Comparison of ENCODE assay signal across 11 mouse cellular contexts in the genomic region with DNA sequence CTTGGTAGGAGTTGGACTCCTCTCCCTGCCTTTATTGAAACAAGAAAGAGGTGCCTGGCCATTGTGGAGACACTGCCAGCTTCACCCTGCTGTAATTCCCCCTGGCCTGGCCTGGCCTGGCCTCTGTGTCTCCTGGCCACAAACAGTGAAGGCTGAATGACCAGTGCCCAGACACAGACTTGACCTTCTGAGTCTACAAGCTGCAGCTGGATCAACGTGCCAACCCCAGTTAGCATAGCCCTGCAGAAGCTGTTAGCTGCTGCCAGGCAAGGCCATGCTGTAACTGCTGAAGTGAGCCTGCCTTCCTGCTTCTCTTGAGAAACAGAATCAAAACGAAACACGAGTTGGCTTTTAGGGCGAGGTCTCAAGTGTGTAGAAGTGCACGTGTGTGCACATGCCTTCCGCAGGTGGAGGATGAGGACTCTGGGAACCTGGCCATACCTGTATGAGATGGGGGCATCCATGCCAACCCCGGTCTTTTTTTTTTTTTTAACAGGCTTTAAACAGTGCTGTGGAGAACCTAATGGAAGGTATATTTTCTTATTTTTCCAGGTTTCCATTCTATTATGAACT. TPM values are rescaled to one million over a fixed set of nuclear protein-coding genes. Genes with fewer than 3 reads are reported as not detected.
DNase-seq lines count a peak whose midpoint lies in the region; ATAC-seq and TF ChIP-seq lines count a peak whose summit lies in the region.
"Had no signal": no experiment of that assay in that cellular context is flagged by ENCODE, and none has a peak within 500 bp of the region (broad histone marks: within the 10 kb centered on the region; RNA-seq: fewer than 3 reads in every experiment).

No protein-coding gene starts in this region.

- H3K4me2 ChIP-seq in forebrain, embryonic 15.5 days (replicated peaks) = no peak overlapping the region
- no peak overlapping the region for H3K4me2 ChIP-seq in midbrain, postnatal 0 days (ENCODE audit: low read depth, low read length, poor library complexity, severe bottlenecking)
- no peak overlapping the region for H3K4me2 ChIP-seq in midbrain, embryonic 15.5 days
- H3K4me2 ChIP-seq in forebrain, postnatal 0 days (ENCODE audit: low read depth) = no peak overlapping the region
- H3K4me2 ChIP-seq: embryonic facial prominence, embryonic 12.5 days had no signal

- TF ChIP-seq CTCF in midbrain, postnatal 0 days (IDR thresholded peaks at IDR 0.05) = no peak
- TF ChIP-seq CTCF in forebrain, postnatal 0 days (IDR thresholded peaks at IDR 0.05; ENCODE audit: low read depth) = no peak
- no peak for TF ChIP-seq CTCF in olfactory bulb, adult 2 months (IDR thresholded peaks at IDR 0.05; ENCODE audit: insufficient read depth, low read depth, low read length)
- TF ChIP-seq CTCF in heart, adult 2 months (IDR thresholded peaks at IDR 0.05) = no peak

- H3K27ac ChIP-seq in forebrain, embryonic 15.5 days (replicated peaks) = peak overlapping the region; percentile 81
- no peak overlapping the region for H3K27ac ChIP-seq in forebrain, embryonic 10.5 days
- 0 out of 2 replicates have a peak overlapping the region, but pooled peaks have one; percentile 12 for H3K27ac ChIP-seq in midbrain, postnatal 0 days (ENCODE audit: low read depth, low read length)
- H3K27ac ChIP-seq in midbrain, embryonic 15.5 days = no peak overlapping the region
- peak overlapping the region; percentile 70; the same call in 1 of the 2 replicates for H3K27ac ChIP-seq in forebrain, postnatal 0 days (ENCODE audit: low read depth, low read length)
- H3K27ac ChIP-seq in olfactory bulb, adult 2 months (ENCODE audit: insufficient read depth, low read depth, low read length) = peak overlapping the region; percentile 23; the same call in 1 of the 2 replicates
- no peak overlapping the region for H3K27ac ChIP-seq in heart, adult 2 months
- H3K27ac ChIP-seq: embryonic facial prominence, embryonic 12.5 days had no signal

- no peak for DNase-seq in forebrain, embryonic 10.5 days (ENCODE audit: extremely low spot score, low spot score)
- no peak for DNase-seq in midbrain, postnatal 0 days (ENCODE audit: low spot score)
- no peak for DNase-seq in forebrain, postnatal 0 days
- no peak for DNase-seq in heart, adult 2 months
- DNase-seq in thymus, postnatal 25 days = no peak
- DNase-seq: cerebellum, postnatal 14 days had no signal

- no peak for TF ChIP-seq POLR2A in olfactory bulb, adult 2 months (IDR thresholded peaks at IDR 0.05; ENCODE audit: insufficient read depth, low read depth, low read length)
- no peak for TF ChIP-seq POLR2A in heart, adult 2 months (IDR thresholded peaks at IDR 0.05; ENCODE audit: insufficient read depth, low read depth, low read length)

- 88% methylated on average over 7 of the region's 7 CpGs for WGBS in forebrain, embryonic 15.5 days
- 89% methylated on average over 7 of the region's 7 CpGs for WGBS in forebrain, embryonic 10.5 days
- WGBS in midbrain, postnatal 0 days = 91% methylated on average over 7 of the region's 7 CpGs
- 89% methylated on average over 7 of the region's 7 CpGs for WGBS in midbrain, embryonic 15.5 days
- 86% methylated on average over 7 of the region's 7 CpGs for WGBS in forebrain, postnatal 0 days
- WGBS in olfactory bulb, adult 2 months = 77% methylated on average over 7 of the region's 7 CpGs
- WGBS in heart, adult 2 months = 81% methylated on average over 7 of the region's 7 CpGs

- H3K4me3 ChIP-seq in forebrain, embryonic 15.5 days = no peak overlapping the region
- no peak overlapping the region for H3K4me3 ChIP-seq in forebrain, embryonic 10.5 days
- H3K4me3 ChIP-seq in midbrain, postnatal 0 days (ENCODE audit: low read depth, low read length) = no peak overlapping the region
- no peak overlapping the region for H3K4me3 ChIP-seq in midbrain, embryonic 15.5 days
- H3K4me3 ChIP-seq in forebrain, postnatal 0 days (ENCODE audit: low read depth, low read length) = no peak overlapping the region
- H3K4me3 ChIP-seq in olfactory bulb, adult 2 months (ENCODE audit: insufficient read depth, low read depth, low read length) = no peak overlapping the region
- H3K4me3 ChIP-seq in heart, adult 2 months = no peak overlapping the region
- H3K4me3 ChIP-seq: embryonic facial prominence, embryonic 12.5 days had no signal

- no peaks in the 10 kb centered on the region for H3K27me3 ChIP-seq in forebrain, embryonic 15.5 days
- H3K27me3 ChIP-seq in forebrain, embryonic 10.5 days (ENCODE audit: poor library complexity, severe bottlenecking) = no peaks in the 10 kb centered on the region
- H3K27me3 ChIP-seq in midbrain, postnatal 0 days (ENCODE audit: insufficient read depth, low read length) = no peaks in the 10 kb centered on the region
- no peaks in the 10 kb centered on the region for H3K27me3 ChIP-seq in midbrain, embryonic 15.5 days (replicated peaks)
- no peaks in the 10 kb centered on the region for H3K27me3 ChIP-seq in forebrain, postnatal 0 days (ENCODE audit: insufficient read depth, low read length)
- no peaks in the 10 kb centered on the region for H3K27me3 ChIP-seq in heart, adult 2 months (ENCODE audit: control insufficient read depth, insufficient read depth, low read length)
- H3K27me3 ChIP-seq: embryonic facial prominence, embryonic 12.5 days had no signal

- intact Hi-C loops in heart, adult 2 months (cut with DNase I) = no loop called here

- TF ChIP-seq EP300 in heart, adult 2 months (IDR thresholded peaks at IDR 0.05; ENCODE audit: insufficient read depth, low read depth, low read length) = no peak

- H3K36me3 ChIP-seq in forebrain, embryonic 15.5 days = peaks cover 29% of the 10 kb centered on the region; the same call in 1 of the 2 replicates
- H3K36me3 ChIP-seq in forebrain, embryonic 10.5 days (replicated peaks) = 0 out of 2 replicates have a peak, but pooled peaks cover 12% of the 10 kb centered on the region
- peaks cover 19% of the 10 kb centered on the region; the same call in 1 of the 2 replicates for H3K36me3 ChIP-seq in midbrain, postnatal 0 days (ENCODE audit: insufficient read depth, low read length)
- peaks cover 22% of the 10 kb centered on the region for H3K36me3 ChIP-seq in midbrain, embryonic 15.5 days (replicated peaks)
- peaks cover 34% of the 10 kb centered on the region for H3K36me3 ChIP-seq in forebrain, postnatal 0 days (ENCODE audit: insufficient read depth)
- H3K36me3 ChIP-seq in heart, adult 2 months (ENCODE audit: control insufficient read depth, insufficient read depth, low read length) = no peaks in the 10 kb centered on the region
- H3K36me3 ChIP-seq: embryonic facial prominence, embryonic 12.5 days had no signal

- no peaks in the 10 kb centered on the region for H3K9me3 ChIP-seq in forebrain, embryonic 15.5 days
- peaks cover 5% of the 10 kb centered on the region; the same call in 1 of the 2 replicates for H3K9me3 ChIP-seq in forebrain, embryonic 10.5 days
- no peaks in the 10 kb centered on the region for H3K9me3 ChIP-seq in midbrain, postnatal 0 days (ENCODE audit: low read length)
- no peaks in the 10 kb centered on the region for H3K9me3 ChIP-seq in midbrain, embryonic 15.5 days
- no peaks in the 10 kb centered on the region for H3K9me3 ChIP-seq in forebrain, postnatal 0 days (ENCODE audit: low read length)
- H3K9me3 ChIP-seq: embryonic facial prominence, embryonic 12.5 days had no signal

- no peaks in the 10 kb centered on the region for H3K79me2 ChIP-seq in heart, adult 2 months (replicated peaks; ENCODE audit: control insufficient read depth, insufficient read depth, low read length)

- H3K9ac ChIP-seq in forebrain, embryonic 15.5 days (replicated peaks) = no peak overlapping the region
- H3K9ac ChIP-seq in midbrain, postnatal 0 days (replicated peaks; ENCODE audit: low read length, poor library complexity, severe bottlenecking) = no peak overlapping the region
- H3K9ac ChIP-seq in midbrain, embryonic 15.5 days = no peak overlapping the region
- peak overlapping the region; percentile 25; the same call in 1 of the 2 replicates for H3K9ac ChIP-seq in forebrain, postnatal 0 days
- H3K9ac ChIP-seq in heart, adult 2 months (ENCODE audit: low read depth, low read length) = no peak overlapping the region
- H3K9ac ChIP-seq: embryonic facial prominence, embryonic 12.5 days had no signal

- ATAC-seq in forebrain, embryonic 15.5 days (replicated peaks) = no peak
- ATAC-seq in midbrain, postnatal 0 days (ENCODE audit: low FRiP score) = no peak
- no peak for ATAC-seq in midbrain, embryonic 15.5 days (replicated peaks)
- no peak for ATAC-seq in forebrain, postnatal 0 days
- ATAC-seq: intestine, postnatal 0 days had no signal

- H3K4me1 ChIP-seq in forebrain, embryonic 15.5 days = peaks cover 5% of the 10 kb centered on the region
- H3K4me1 ChIP-seq in forebrain, embryonic 10.5 days = no peaks in the 10 kb centered on the region
- H3K4me1 ChIP-seq in midbrain, postnatal 0 days (ENCODE audit: insufficient read depth, low read length) = no peaks in the 10 kb centered on the region
- no peaks in the 10 kb centered on the region for H3K4me1 ChIP-seq in midbrain, embryonic 15.5 days
- peaks cover 5% of the 10 kb centered on the region; the same call in 1 of the 2 replicates for H3K4me1 ChIP-seq in forebrain, postnatal 0 days (ENCODE audit: insufficient read depth)
- peaks cover 5% of the 10 kb centered on the region for H3K4me1 ChIP-seq in olfactory bulb, adult 2 months (ENCODE audit: control insufficient read depth, insufficient read depth, low read length)
- no peaks in the 10 kb centered on the region for H3K4me1 ChIP-seq in heart, adult 2 months (ENCODE audit: control insufficient read depth, insufficient read depth, low read length)
- H3K4me1 ChIP-seq: embryonic facial prominence, embryonic 12.5 days had no signal

RNA-seq across cellular contexts. Expression of a gene that starts 54.0 kb away (rescaled TPM):
- 37.7 and 41.0 TPM in 2 replicates for polyA plus RNA-seq in forebrain, embryonic 15.5 days (2015; fragmentation: Nextera tagmentation; extraction: Ambion mirVana)
- polyA plus RNA-seq in forebrain, embryonic 10.5 days (2016; fragmentation: Nextera tagmentation; extraction: Ambion mirVana) = 67.3 and 70.7 TPM in 2 replicates
- 6.8 and 9.5 TPM in 2 replicates for total RNA-seq in midbrain, postnatal 0 days (2014; rRNA removed)
- polyA plus RNA-seq in midbrain, postnatal 0 days (2015; fragmentation: Nextera tagmentation; extraction: Ambion mirVana) = 45.6 and 46.2 TPM in 2 replicates
- 35.6 and 40.2 TPM in 2 replicates for polyA plus RNA-seq in midbrain, embryonic 15.5 days (2015; fragmentation: Nextera tagmentation; extraction: Ambion mirVana)
- total RNA-seq in forebrain, postnatal 0 days (2014; rRNA removed) = 8.3 and 9.4 TPM in 2 replicates
- 55.7 and 59.8 TPM in 2 replicates for polyA plus RNA-seq in forebrain, postnatal 0 days (2015; fragmentation: Nextera tagmentation; extraction: Ambion mirVana)
- not detected in 2 replicates for polyA plus RNA-seq in olfactory bulb, adult 2 months (2012; ENCODE audit: insufficient read depth, insufficient read length, low replicate concordance, missing spikeins)
- total RNA-seq in heart, adult 2 months (2021) = 10 to 100 TPM; 48.2 to 49.0 TPM
- 14.3 and 23.9 TPM in 2 replicates for polyA plus RNA-seq in heart, adult 2 months (2012; rRNA removed)

RNA-seq across cellular contexts. Expression of a gene that starts 58.4 kb away (rescaled TPM):
- polyA plus RNA-seq in forebrain, embryonic 15.5 days (2015; fragmentation: Nextera tagmentation; extraction: Ambion mirVana) = 149 and 151 TPM in 2 replicates
- 225 TPM in 2 replicates for polyA plus RNA-seq in forebrain, embryonic 10.5 days (2016; fragmentation: Nextera tagmentation; extraction: Ambion mirVana)
- 100 and 107 TPM in 2 replicates for total RNA-seq in midbrain, postnatal 0 days (2014; rRNA removed)
- 145 and 155 TPM in 2 replicates for polyA plus RNA-seq in midbrain, postnatal 0 days (2015; fragmentation: Nextera tagmentation; extraction: Ambion mirVana)
- 158 and 160 TPM in 2 replicates for polyA plus RNA-seq in midbrain, embryonic 15.5 days (2015; fragmentation: Nextera tagmentation; extraction: Ambion mirVana)
- total RNA-seq in forebrain, postnatal 0 days (2014; rRNA removed) = 120 TPM in 2 replicates
- polyA plus RNA-seq in forebrain, postnatal 0 days (2015; fragmentation: Nextera tagmentation; extraction: Ambion mirVana) = 136 and 142 TPM in 2 replicates
- not detected in 2 replicates for polyA plus RNA-seq in olfactory bulb, adult 2 months (2012; ENCODE audit: insufficient read depth, insufficient read length, low replicate concordance, missing spikeins)
- 100 to 1,000 TPM; 552 to 624 TPM for total RNA-seq in heart, adult 2 months (2021)
- 174 and 279 TPM in 2 replicates for polyA plus RNA-seq in heart, adult 2 months (2012; rRNA removed)

Comparison
In these comparisons a context has a peak if more than half of its experiments do, and no peak if none do; other contexts are left out.
1. H3K27ac ChIP-seq: peak in forebrain, embryonic 15.5 days (single experiment), midbrain, postnatal 0 days (single experiment), forebrain, postnatal 0 days (single experiment) and olfactory bulb, adult 2 months (single experiment); none in forebrain, embryonic 10.5 days (single experiment), midbrain, embryonic 15.5 days (single experiment) and heart, adult 2 months (single experiment).